Mouse (Mus musculus) C2C12 (cell line): ENCODE results near the gene Cby3. TPM values are rescaled to one million over a fixed set of nuclear protein-coding genes. Genes with fewer than 3 reads are reported as not detected.
"Not testable (repeated sequence)": the region's sequence is repeated elsewhere in the genome, so short reads cannot be mapped to it uniquely, and the experiment has no call there.

ENCODE experiments used
- H3K27me3 ChIP-seq: one replicate; pipeline ENCODE4 v1.6.1; 2011; ENCODE audit not compliant: control insufficient read depth, insufficient read depth, insufficient read length
- H3K36me3 ChIP-seq: one replicate; pipeline ENCODE4 v1.6.1; 2011; ENCODE audit not compliant: control insufficient read depth, insufficient read depth
- H3K4me3 ChIP-seq: one replicate; pipeline ENCODE4 v1.5.1; 2011; ENCODE audit warnings: mild to moderate bottlenecking, control low read depth; ENCODE audit not compliant: poor library complexity, insufficient read depth, severe bottlenecking
- H3K79me2 ChIP-seq: one replicate; pipeline ENCODE4 v1.6.1; 2011; ENCODE audit not compliant: control insufficient read depth, insufficient read depth
- H3K79me3 ChIP-seq: one replicate; pipeline ENCODE4 v1.6.1; 2011; ENCODE audit warnings: low read depth, control low read depth
- H3ac ChIP-seq: one replicate; pipeline ENCODE3; 2011; ENCODE audit warnings: low read depth; ENCODE audit not compliant: control insufficient read depth, insufficient read length
- CEBPB ChIP-seq: IDR thresholded peaks from one replicate; pipeline ENCODE4 v1.6.1; 2011; ENCODE audit warnings: low read depth, mild to moderate bottlenecking, control low read depth, moderate library complexity
- CTCF ChIP-seq: IDR thresholded peaks from one replicate; pipeline ENCODE4 v1.5.1; 2011; ENCODE audit not compliant: control insufficient read depth, insufficient read depth, insufficient read length
- FOSL1 ChIP-seq: IDR thresholded peaks from one replicate; pipeline ENCODE4 v1.8.0; 2011; ENCODE audit warnings: mild to moderate bottlenecking, low read length; ENCODE audit not compliant: poor library complexity, insufficient read depth, severe bottlenecking
- MAX ChIP-seq: IDR thresholded peaks from one replicate; pipeline ENCODE4 v1.6.1; 2011; ENCODE audit warnings: mild to moderate bottlenecking, control low read depth
- MYOD1 ChIP-seq: IDR thresholded peaks from one replicate; pipeline ENCODE4 v1.6.1; 2011; ENCODE audit warnings: low read depth; ENCODE audit not compliant: control insufficient read depth, insufficient read length
- MYOG ChIP-seq: IDR thresholded peaks from one replicate; pipeline ENCODE4 v1.6.1; 2011; ENCODE audit not compliant: control insufficient read depth, insufficient read length; ENCODE audit errors: extremely low read depth
- USF1 ChIP-seq: IDR thresholded peaks from one replicate; pipeline ENCODE4 v1.6.1; 2011; ENCODE audit warnings: low read depth, mild to moderate bottlenecking, control low read depth, moderate library complexity
- polyA plus RNA-seq: library from polyadenylated mRNA; unstranded; fragments of >200 nt; fragmentation: generic; extraction: Trizol; gene quantifications from one replicate; pipeline ENCODE4 v1.2.1, GENCODE M21; 2012; ENCODE audit warnings: missing spikeins

Cby3 gene
- polyA plus RNA-seq, 1 experiment: not detected

DNA sequence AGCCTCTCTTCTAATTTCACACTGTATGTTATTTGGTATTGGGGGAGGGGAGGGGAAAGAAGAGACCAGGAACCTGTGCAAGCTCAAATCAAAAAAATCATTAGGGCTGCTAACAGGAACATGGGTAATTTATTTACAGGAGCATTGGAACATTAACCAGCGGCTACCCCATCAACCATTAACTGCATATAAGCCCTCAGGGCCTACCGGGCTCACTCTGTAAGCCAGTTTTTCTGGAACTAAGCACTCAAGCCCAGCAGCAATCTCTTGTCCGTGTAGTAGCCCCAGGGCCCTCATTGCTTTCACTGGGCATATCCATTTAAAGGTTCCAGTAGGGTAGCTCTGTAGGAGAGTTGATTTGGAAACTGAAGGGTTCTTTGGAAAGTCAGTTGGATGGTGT is 589 bp downstream of the Cby3 start:
- Histone ChIP-seq H3K79me2 (no peaks in the 10 kb centered on the region), H3K79me3 (no peaks in the 10 kb centered on the region), H3K27me3 (peaks cover 32% of the 10 kb centered on the region), H3K4me3 (no peak overlapping the region), H3ac (no peak overlapping the region), H3K36me3 (no peaks in the 10 kb centered on the region)
- TF ChIP-seq CTCF (no peak), USF1 (no peak), MYOD1 (no peak), FOSL1 (no peak), CEBPB (no peak), MAX (no peak), MYOG (no peak)

DNA sequence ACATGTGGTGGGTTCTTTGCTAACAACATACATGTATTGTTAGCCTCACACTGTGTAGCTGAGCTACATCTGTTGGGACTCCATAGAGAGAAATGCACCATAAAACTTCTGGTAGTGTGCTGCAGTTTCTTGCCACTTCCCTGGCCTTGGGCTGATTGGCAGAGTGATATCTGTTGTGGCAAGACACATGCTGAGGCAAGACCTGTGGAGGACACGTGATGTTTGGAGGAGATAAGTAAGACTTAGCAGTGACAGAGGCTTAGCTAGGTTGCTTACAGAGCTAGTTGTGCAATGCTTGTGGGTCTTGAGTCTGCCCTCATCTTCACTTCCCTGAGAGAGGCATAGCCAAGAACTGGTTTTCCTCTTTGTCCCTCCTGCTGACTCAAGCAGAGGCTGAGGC is 1.1 kb downstream of the Cby3 start:
- Histone ChIP-seq H3ac (no peak overlapping the region), H3K79me2 (no peaks in the 10 kb centered on the region), H3K4me3 (no peak overlapping the region), H3K36me3 (no peaks in the 10 kb centered on the region), H3K27me3 (peaks cover 32% of the 10 kb centered on the region), H3K79me3 (no peaks in the 10 kb centered on the region)
- TF ChIP-seq CEBPB (no peak), MYOG (no peak), MYOD1 (no peak), FOSL1 (no peak), CTCF (no peak), MAX (no peak), USF1 (no peak)

DNA sequence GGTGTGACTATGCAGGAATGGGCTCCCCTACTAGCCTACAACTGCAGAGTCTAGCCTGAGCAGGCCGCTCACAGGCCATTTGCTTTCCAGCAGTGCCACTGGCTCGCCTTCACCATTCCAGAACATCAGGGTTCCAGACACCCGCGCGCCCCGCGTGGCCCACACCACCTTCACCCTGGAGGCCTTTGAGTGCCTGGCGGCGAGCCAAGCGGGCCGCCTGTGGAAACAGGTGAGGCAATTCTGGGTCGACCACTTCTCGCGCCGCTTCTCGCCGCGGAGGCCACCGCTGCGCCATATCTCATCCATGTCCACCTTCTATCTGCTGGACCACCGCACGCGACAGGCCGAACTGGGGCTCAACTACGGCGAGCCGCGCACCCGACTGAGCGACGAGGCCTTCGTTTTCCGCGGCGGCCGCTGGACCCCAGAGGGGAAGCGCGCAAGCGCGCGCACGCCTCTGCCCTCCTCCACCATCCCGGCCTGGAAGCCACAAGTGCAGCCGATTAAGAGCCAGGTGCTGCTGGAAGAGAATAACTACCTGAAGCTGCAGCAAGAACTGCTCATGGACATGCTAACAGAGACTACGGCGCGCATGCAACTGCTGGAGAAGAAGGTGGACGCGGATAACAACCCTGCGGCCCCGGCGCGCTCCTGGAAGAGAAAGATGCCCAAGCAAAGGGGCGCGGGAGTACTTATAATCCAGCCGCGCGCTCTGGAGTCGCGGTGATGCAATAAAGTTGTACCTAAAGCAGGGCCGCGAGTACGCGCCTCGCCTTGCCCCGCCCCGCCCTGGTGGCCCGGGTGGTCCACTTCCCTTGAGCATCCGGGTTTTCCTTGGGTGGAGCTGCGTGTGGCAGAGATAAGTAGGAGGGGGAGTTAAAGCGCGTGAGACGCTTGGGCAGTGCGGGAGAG is 4.9 kb downstream of the Cby3 start:
- no peaks in the 10 kb centered on the region for H3K36me3 ChIP-seq
- H3K27me3 ChIP-seq: peaks cover 34% of the 10 kb centered on the region
- no peak overlapping the region for H3K4me3 ChIP-seq
- TF ChIP-seq CEBPB (no peak), USF1 (no peak), FOSL1 (no peak), MAX (no peak), MYOG (no peak), CTCF (no peak), MYOD1 (no peak)
- H3K79me3 ChIP-seq: no peaks in the 10 kb centered on the region
- no peak overlapping the region for H3ac ChIP-seq
- H3K79me2 ChIP-seq: no peaks in the 10 kb centered on the region

DNA sequence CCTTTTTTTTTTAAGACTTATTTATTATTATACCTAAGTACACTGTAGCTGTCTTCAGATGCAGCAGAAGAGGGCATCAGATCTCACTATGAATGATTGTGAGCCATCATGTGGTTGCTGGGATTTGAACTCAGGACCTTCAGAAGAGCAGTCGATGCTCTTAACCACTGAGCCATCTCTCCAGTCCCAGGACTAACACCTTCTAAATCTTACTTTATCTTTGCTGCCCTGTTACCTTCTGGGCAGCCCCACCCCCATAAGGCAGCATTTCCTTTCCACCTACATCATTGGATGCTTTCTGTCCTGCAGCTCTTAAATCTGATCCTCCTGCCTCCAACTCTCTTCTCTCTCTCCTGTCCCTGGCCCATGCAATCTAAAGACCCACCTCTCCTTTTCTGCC is 7.0 kb downstream of the Cby3 start:
- not testable (repeated sequence) for H3K79me2 ChIP-seq

DNA sequence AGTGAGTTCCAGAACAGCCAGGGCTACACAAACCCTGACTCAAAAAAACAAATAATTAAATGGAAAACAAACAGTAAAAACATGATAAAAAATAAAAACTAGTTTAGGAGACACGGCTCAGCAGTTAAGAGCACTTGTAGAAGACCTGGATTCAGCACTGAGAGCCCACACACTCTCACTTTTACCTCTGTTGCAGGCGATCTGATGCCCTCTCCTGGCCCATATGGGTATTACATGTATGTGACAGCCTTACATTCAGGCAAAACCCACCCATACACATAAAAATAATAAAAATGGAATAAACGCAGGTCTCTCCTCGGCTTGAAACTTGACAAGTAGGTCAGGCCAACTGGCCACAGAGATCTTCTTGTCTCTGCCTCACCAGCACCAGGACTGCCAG is 10.3 kb downstream of the Cby3 start:
- TF ChIP-seq USF1 (no peak), FOSL1 (no peak), CTCF (peak; percentile 41), MYOG (no peak), MAX (no peak), MYOD1 (no peak), CEBPB (no peak)
- Histone ChIP-seq H3K36me3 (no peaks in the 10 kb centered on the region), H3K27me3 (peaks cover 4% of the 10 kb centered on the region), H3ac (no peak overlapping the region), H3K4me3 (no peak overlapping the region), H3K79me3 (no peaks in the 10 kb centered on the region), H3K79me2 (no peaks in the 10 kb centered on the region)

More for the DNA sequence above, 7.0 kb downstream of the Cby3 start:
- not testable (repeated sequence) for H3K79me3 ChIP-seq, H3K36me3 ChIP-seq, H3K4me3 ChIP-seq, H3ac ChIP-seq
- peaks cover 34% of the 10 kb centered on the region for H3K27me3 ChIP-seq

DNA sequence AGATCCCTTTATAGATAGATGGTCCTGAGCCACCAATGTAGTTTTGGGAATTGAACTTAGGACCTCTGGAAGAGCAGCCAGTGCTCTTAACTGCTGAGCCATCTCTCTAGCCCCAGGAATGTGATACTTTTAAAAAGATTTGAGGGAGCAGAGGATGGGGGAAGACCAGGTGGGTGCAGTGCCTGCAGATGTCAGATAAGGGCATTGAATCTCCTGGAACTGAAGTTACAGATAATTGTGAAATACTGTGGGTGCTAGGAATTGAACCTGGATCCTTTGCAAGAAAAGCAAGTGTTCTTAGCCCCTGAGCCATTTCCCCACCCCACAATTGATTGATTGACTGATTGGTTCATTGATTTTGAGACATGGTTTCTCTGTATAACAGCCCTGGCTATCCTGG is 11.1 kb downstream of the Cby3 start:
- Histone ChIP-seq H3K79me2 (no peaks in the 10 kb centered on the region), H3K36me3 (no peaks in the 10 kb centered on the region), H3K4me3 (no peak overlapping the region), H3K27me3 (peaks cover 3% of the 10 kb centered on the region), H3K79me3 (no peaks in the 10 kb centered on the region), H3ac (no peak overlapping the region)
- no peak for TF ChIP-seq CEBPB
- no peak for TF ChIP-seq CTCF
- TF ChIP-seq USF1: no peak
- TF ChIP-seq FOSL1: no peak
- TF ChIP-seq MAX: no peak
- TF ChIP-seq MYOG: no peak
- TF ChIP-seq MYOD1: no peak
